Mouse (Mus musculus): Measurements from ENCODE around the gene Smco4.

GRCm38 (mm10) chr9:15594148-15594547, 100.9 kb downstream of the Smco4 start:
- TF ChIP-seq CTCF (IDR thresholded peaks at IDR 0.05; ENCODE audit: low read depth) (no peak), EP300 (IDR thresholded peaks at IDR 0.05; ENCODE audit: low read depth) (no peak)

Data from liver, embryonic 14.5 days (tissue).